Mouse (Mus musculus) stomach, postnatal 0 days (tissue): ENCODE measurements around the gene Vps4b.

Source experiments
- CTCF ChIP-seq: IDR thresholded peaks from 2 replicates; pipeline ENCODE4 v1.5.1; 2016; ENCODE audit warnings: antibody characterized with exemption, low read depth, mild to moderate bottlenecking, moderate library complexity
- EP300 ChIP-seq: optimal IDR thresholded peaks from 2 replicates; pipeline ENCODE3; 2016; ENCODE audit warnings: antibody characterized with exemption

GRCm38 (mm10) chr1:106740735-106741134, 55.8 kb downstream of the Vps4b start:
- TF ChIP-seq CTCF (no peak), EP300 (no peak)
